Mouse (Mus musculus): ENCODE data around the gene Parva. TPM values are rescaled to one million over a fixed set of nuclear protein-coding genes. Genes with fewer than 3 reads are reported as not detected.

The Parva gene
- total RNA-seq, 1 experiment: 13.9 TPM

DNA sequence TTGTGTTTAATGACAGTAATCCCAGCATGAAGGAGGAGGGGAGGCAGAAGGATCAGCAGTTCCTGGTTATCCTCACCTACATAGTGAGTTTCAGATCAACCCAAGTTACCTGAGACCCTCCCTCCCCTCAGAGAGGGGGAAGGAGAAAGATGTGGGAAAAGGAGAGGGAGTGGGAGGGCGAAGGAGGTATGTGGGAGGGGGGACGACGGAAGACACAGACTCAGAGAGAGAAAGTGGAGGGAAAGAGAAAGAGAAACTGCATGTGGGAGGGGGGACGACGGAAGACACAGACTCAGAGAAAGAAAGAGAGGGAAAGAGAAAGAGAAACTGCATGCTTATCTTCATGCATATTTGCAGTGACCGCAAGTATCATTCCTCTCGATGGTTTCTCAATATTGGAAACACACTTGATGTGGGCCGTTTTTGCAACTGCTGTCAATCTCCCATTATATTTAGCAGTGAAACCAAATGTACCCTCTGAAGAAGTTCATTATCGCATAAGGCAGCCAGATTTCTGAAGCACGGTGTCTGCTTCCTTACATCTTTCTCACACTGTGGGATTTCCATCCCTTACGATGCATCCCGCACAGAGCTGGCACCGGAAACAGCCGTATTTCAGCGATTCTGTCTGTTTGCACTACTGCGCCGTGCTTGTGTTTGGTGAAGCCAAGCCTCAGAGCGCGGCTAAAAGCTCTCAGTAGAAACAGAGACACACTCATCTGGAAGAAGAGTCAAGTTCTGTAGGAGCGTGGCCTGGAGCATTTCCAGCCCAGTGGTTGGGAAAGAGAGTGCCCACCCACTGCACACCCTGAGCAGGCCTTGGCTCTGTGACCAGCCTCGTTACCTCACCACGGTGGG lies 193.2 kb downstream of the Parva start:
- in situ Hi-C loops (cut with MboI; ENCODE audit: low sequenced_read_pairs in 2 of 2, unreplicated experiment in 2 of 2): no loop called here
- TF ChIP-seq CHD2 (IDR thresholded peaks at IDR 0.05; ENCODE audit: low read depth, low read length) (no peak), ZNF384 (IDR thresholded peaks at IDR 0.05; ENCODE audit: low read depth, low read length) (no peak), HCFC1 (IDR thresholded peaks at IDR 0.05; ENCODE audit: borderline replicate concordance, insufficient read depth, low read length) (no peak), MAFK (IDR thresholded peaks at IDR 0.05; ENCODE audit: insufficient read depth, low read depth, low read length) (no peak), ZC3H11A (IDR thresholded peaks at IDR 0.05; ENCODE audit: borderline replicate concordance, low read depth, low read length) (no peak)
- H3K9ac ChIP-seq (ENCODE audit: insufficient read depth, low read depth, low read length, poor library complexity, severe bottlenecking): no peak overlapping the region
- no peaks in the 10 kb centered on the region for H3K4me1 ChIP-seq (ENCODE audit: control insufficient read depth in 2 of 2, insufficient read depth in 2 of 2, low read length in 2 of 2, poor library complexity in 1 of 2)
- H3K4me3 ChIP-seq (ENCODE audit: insufficient read depth in 1 of 2, low read depth in 1 of 2, low read length in 2 of 2, poor library complexity in 1 of 2, severe bottlenecking in 1 of 2): no peak overlapping the region
- no peak overlapping the region for H3K27ac ChIP-seq (ENCODE audit: insufficient read depth, low read depth, low read length, poor library complexity, severe bottlenecking)
- H3K9me3 ChIP-seq (ENCODE audit: control insufficient read depth, insufficient read depth, low read depth, low read length): no peaks in the 10 kb centered on the region
- DNase-seq (ENCODE audit: low read depth, low spot score): no peak
- no peaks in the 10 kb centered on the region for H3K36me3 ChIP-seq (ENCODE audit: control insufficient read depth, insufficient read depth, low read length, poor library complexity, severe bottlenecking)

GRCm38 (mm10) chr7:112627481-112627880 lies 200.2 kb downstream of the Parva start:
- Histone ChIP-seq H3K36me3 (ENCODE audit: control insufficient read depth, insufficient read depth, low read length, poor library complexity, severe bottlenecking) (no peaks in the 10 kb centered on the region), H3K9ac (ENCODE audit: insufficient read depth, low read depth, low read length, poor library complexity, severe bottlenecking) (no peak overlapping the region), H3K4me1 (ENCODE audit: control insufficient read depth in 2 of 2, insufficient read depth in 2 of 2, low read length in 2 of 2, poor library complexity in 1 of 2) (no peaks in the 10 kb centered on the region), H3K27ac (ENCODE audit: insufficient read depth, low read depth, low read length, poor library complexity, severe bottlenecking) (no peak overlapping the region), H3K9me3 (ENCODE audit: control insufficient read depth, insufficient read depth, low read depth, low read length) (no peaks in the 10 kb centered on the region; the same call in 1 of the 2 replicates), H3K4me3 (ENCODE audit: insufficient read depth in 1 of 2, low read depth in 1 of 2, low read length in 2 of 2, poor library complexity in 1 of 2, severe bottlenecking in 1 of 2) (no peak overlapping the region)
- DNase-seq (ENCODE audit: low read depth, low spot score): no peak
- in situ Hi-C loops (cut with MboI; ENCODE audit: low sequenced_read_pairs in 2 of 2, unreplicated experiment in 2 of 2): no loop called here
- no peak for TF ChIP-seq ZNF384 (IDR thresholded peaks at IDR 0.05; ENCODE audit: low read depth, low read length)

GRCm38 (mm10) chr7:112634505-112635213 lies 207.4 kb downstream of the Parva start:
- Histone ChIP-seq H3K4me1 (ENCODE audit: control insufficient read depth in 2 of 2, insufficient read depth in 2 of 2, low read length in 2 of 2, poor library complexity in 1 of 2) (no peaks in the 10 kb centered on the region), H3K27ac (ENCODE audit: insufficient read depth, low read depth, low read length, poor library complexity, severe bottlenecking) (no peak overlapping the region), H3K36me3 (ENCODE audit: control insufficient read depth, insufficient read depth, low read length, poor library complexity, severe bottlenecking) (no peaks in the 10 kb centered on the region; the same call in 1 of the 2 replicates), H3K9ac (ENCODE audit: insufficient read depth, low read depth, low read length, poor library complexity, severe bottlenecking) (no peak overlapping the region), H3K4me3 (ENCODE audit: insufficient read depth in 1 of 2, low read depth in 1 of 2, low read length in 2 of 2, poor library complexity in 1 of 2, severe bottlenecking in 1 of 2) (no peak overlapping the region), H3K9me3 (ENCODE audit: control insufficient read depth, insufficient read depth, low read depth, low read length) (no peaks in the 10 kb centered on the region; the same call in 1 of the 2 replicates)
- DNase-seq (ENCODE audit: low read depth, low spot score): no peak
- no peak for TF ChIP-seq HCFC1 (IDR thresholded peaks at IDR 0.05; ENCODE audit: borderline replicate concordance, insufficient read depth, low read length)
- no peak for TF ChIP-seq CHD2 (IDR thresholded peaks at IDR 0.05; ENCODE audit: low read depth, low read length)
- TF ChIP-seq ZNF384 (IDR thresholded peaks at IDR 0.05; ENCODE audit: low read depth, low read length): no peak
- TF ChIP-seq MAFK (IDR thresholded peaks at IDR 0.05; ENCODE audit: insufficient read depth, low read depth, low read length): no peak
- in situ Hi-C loops (cut with MboI; ENCODE audit: low sequenced_read_pairs in 2 of 2, unreplicated experiment in 2 of 2): no loop called here

GRCm38 (mm10) chr7:112635936-112636335 lies 208.6 kb downstream of the Parva start:
- H3K9ac ChIP-seq (ENCODE audit: insufficient read depth, low read depth, low read length, poor library complexity, severe bottlenecking): no peak overlapping the region
- DNase-seq (ENCODE audit: low read depth, low spot score): no peak
- in situ Hi-C loops (cut with MboI; ENCODE audit: low sequenced_read_pairs in 2 of 2, unreplicated experiment in 2 of 2): no loop called here
- TF ChIP-seq CHD2 (IDR thresholded peaks at IDR 0.05; ENCODE audit: low read depth, low read length): no peak
- TF ChIP-seq MAFK (IDR thresholded peaks at IDR 0.05; ENCODE audit: insufficient read depth, low read depth, low read length): no peak
- no peak for TF ChIP-seq HCFC1 (IDR thresholded peaks at IDR 0.05; ENCODE audit: borderline replicate concordance, insufficient read depth, low read length)
- TF ChIP-seq ZC3H11A (IDR thresholded peaks at IDR 0.05; ENCODE audit: borderline replicate concordance, low read depth, low read length): no peak
- TF ChIP-seq ZNF384 (IDR thresholded peaks at IDR 0.05; ENCODE audit: low read depth, low read length): no peak
- H3K4me3 ChIP-seq (ENCODE audit: insufficient read depth in 1 of 2, low read depth in 1 of 2, low read length in 2 of 2, poor library complexity in 1 of 2, severe bottlenecking in 1 of 2): no peak overlapping the region
- no peak overlapping the region for H3K27ac ChIP-seq (ENCODE audit: insufficient read depth, low read depth, low read length, poor library complexity, severe bottlenecking)
- H3K4me1 ChIP-seq (ENCODE audit: control insufficient read depth in 2 of 2, insufficient read depth in 2 of 2, low read length in 2 of 2, poor library complexity in 1 of 2): no peaks in the 10 kb centered on the region
- H3K36me3 ChIP-seq (ENCODE audit: control insufficient read depth, insufficient read depth, low read length, poor library complexity, severe bottlenecking): no peaks in the 10 kb centered on the region; the same call in 1 of the 2 replicates
- no peaks in the 10 kb centered on the region; the same call in 1 of the 2 replicates for H3K9me3 ChIP-seq (ENCODE audit: control insufficient read depth, insufficient read depth, low read depth, low read length)

Other genes with a start within 250 kb of the Parva start
- 2.6 and 9.9 TPM in 2 replicates for gene Mical2, start 201.6 kb upstream of the Parva start, total RNA-seq (2012; rRNA removed)

Data from ES-E14 (cell line).